Mouse (Mus musculus): Measurements from ENCODE around the gene Sned1.

- no peak for TF ChIP-seq CTCF (IDR thresholded peaks at IDR 0.05)
- TF ChIP-seq POLR2A (IDR thresholded peaks at IDR 0.05; ENCODE audit: insufficient read depth, low read depth, low read length), result no peak
Observed at GRCm38 (mm10) chr1:93229626-93230025, 6.0 kb upstream of the Sned1 start.

Data from heart, adult 2 months (tissue).